Mouse (Mus musculus) kidney, postnatal 0 days (tissue): ENCODE results near the gene Zbtb38. TPM values are rescaled to one million over a fixed set of nuclear protein-coding genes. Genes with fewer than 3 reads are reported as not detected.
A peak's percentile ranks its signal among the peaks of the same experiment; 100 is the strongest.

Source experiments
- ATAC-seq: fragments of 200-750 bp; cut with Nextera tagmentation; replicated peaks from 2 replicates; pipeline ENCODE4 v1.8.0; 2017; ENCODE audit warnings: low read depth, moderate number of reproducible peaks, moderate TSS enrichment, moderate library complexity; ENCODE audit not compliant: low FRiP score
- DNase-seq: peaks from one replicate; pipeline ENCODE4 v3.0.0-alpha.2; 2016; ENCODE audit warnings: low spot score
- H3K27ac ChIP-seq: fragments of 300-500 bp; sonication (generic); 2 replicates; pipeline ENCODE4 v1.5.1; 2014; ENCODE audit warnings: mild to moderate bottlenecking
- H3K27me3 ChIP-seq: fragments of 300-500 bp; sonication (generic); 2 replicates; pipeline ENCODE4 v1.6.1; 2014; ENCODE audit warnings: low read length, mixed read lengths; ENCODE audit not compliant: insufficient read depth
- H3K36me3 ChIP-seq: fragments of 300-500 bp; sonication (generic); 2 replicates; pipeline ENCODE4 v1.6.1; 2014; ENCODE audit warnings: low read length, mixed read lengths; ENCODE audit not compliant: insufficient read depth
- H3K4me1 ChIP-seq: fragments of 300-500 bp; sonication (generic); replicated peaks from 2 replicates; pipeline ENCODE4 v1.6.1; 2014; ENCODE audit warnings: antibody characterized with exemption, low read length, mixed read lengths; ENCODE audit not compliant: insufficient read depth
- H3K4me2 ChIP-seq: fragments of 300-500 bp; sonication (generic); 2 replicates; pipeline ENCODE4 v1.6.1; 2014; ENCODE audit warnings: mild to moderate bottlenecking, low read length, moderate library complexity, mixed read lengths
- H3K4me3 ChIP-seq: fragments of 300-500 bp; sonication (generic); replicated peaks from 2 replicates; pipeline ENCODE4 v1.5.1; 2014; ENCODE audit warnings: low read depth, low read length
- H3K9ac ChIP-seq: fragments of 300-500 bp; sonication (generic); 2 replicates; pipeline ENCODE4 v1.6.1; 2014; ENCODE audit warnings: low read depth, low read length
- H3K9me3 ChIP-seq: fragments of 300-500 bp; sonication (generic); replicated peaks from 2 replicates; pipeline ENCODE4 v1.6.1; 2016; ENCODE audit warnings: low read length, inconsistent platforms, mixed read lengths
- CTCF ChIP-seq: IDR thresholded peaks from 2 replicates; pipeline ENCODE4 v1.5.1; 2016; ENCODE audit warnings: antibody characterized with exemption, low read depth, mild to moderate bottlenecking, moderate library complexity
- WGBS: fragments of 180-500 bp; shearing (Covaris S2); extraction: QIAGEN DNeasy Blood & Tissue Kit; methylation state at CpG from one replicate; pipeline ENCODE4 v1.1.7; 2014; 5-methylcytosine and 5-hydroxymethylcytosine counted together
- polyA plus RNA-seq: library from polyadenylated mRNA; unstranded; fragments of >200 nt; fragmentation: Nextera tagmentation; extraction: Ambion mirVana; gene quantifications from 2 replicates; pipeline ENCODE4 v1.2.1, GENCODE M21; 2015

Gene Zbtb38
- polyA plus RNA-seq, 1 experiment from 2014 or later: 28.3 TPM

GRCm38 (mm10) chr9:96754625-96754969 lies 2.0 kb upstream of the Zbtb38 start:
- DNase-seq: no peak
- no peak for TF ChIP-seq CTCF

GRCm38 (mm10) chr9:96753921-96754624 lies 1.4 kb upstream of the Zbtb38 start:
- no peak for DNase-seq
- 85% methylated on average over 11 of the region's 11 CpGs for WGBS
- H3K27me3 ChIP-seq: no peaks in the 10 kb centered on the region
- ATAC-seq: no peak
- H3K9ac ChIP-seq: no peak overlapping the region
- no peaks in the 10 kb centered on the region for H3K36me3 ChIP-seq
- no peak overlapping the region for H3K4me3 ChIP-seq
- H3K27ac ChIP-seq: no peak overlapping the region
- no peak overlapping the region for H3K4me2 ChIP-seq
- no peak for TF ChIP-seq CTCF
- no peaks in the 10 kb centered on the region for H3K9me3 ChIP-seq
- peaks cover 4% of the 10 kb centered on the region for H3K4me1 ChIP-seq

More at GRCm38 (mm10) chr9:96754625-96754969, 2.0 kb upstream of the Zbtb38 start:
- no peaks in the 10 kb centered on the region for H3K9me3 ChIP-seq
- H3K27me3 ChIP-seq: no peaks in the 10 kb centered on the region
- H3K4me1 ChIP-seq: peaks cover 4% of the 10 kb centered on the region
- no peak overlapping the region for H3K27ac ChIP-seq
- 83% methylated on average over 1 of the region's 1 CpGs for WGBS
- H3K36me3 ChIP-seq: no peaks in the 10 kb centered on the region
- H3K9ac ChIP-seq: no peak overlapping the region
- no peak for ATAC-seq
- H3K4me2 ChIP-seq: no peak overlapping the region
- H3K4me3 ChIP-seq: no peak overlapping the region

- WGBS: 96% methylated on average over 8 of the region's 8 CpGs
- no peak for ATAC-seq
- H3K27ac ChIP-seq: no peak overlapping the region
- H3K4me3 ChIP-seq: no peak overlapping the region
- no peaks in the 10 kb centered on the region for H3K36me3 ChIP-seq
- TF ChIP-seq CTCF: no peak
- no peak overlapping the region for H3K9ac ChIP-seq
- H3K4me1 ChIP-seq: peaks cover 4% of the 10 kb centered on the region
- no peak for DNase-seq
- no peaks in the 10 kb centered on the region for H3K9me3 ChIP-seq
- H3K27me3 ChIP-seq: no peaks in the 10 kb centered on the region
- H3K4me2 ChIP-seq: no peak overlapping the region
Observed at GRCm38 (mm10) chr9:96753392-96753791, 761 bp upstream of the Zbtb38 start.

GRCm38 (mm10) chr9:96751821-96752602 lies 619 bp downstream of the Zbtb38 start:
- Histone ChIP-seq H3K4me1 (peaks cover 4% of the 10 kb centered on the region), H3K36me3 (no peaks in the 10 kb centered on the region), H3K4me2 (no peak overlapping the region), H3K27me3 (no peaks in the 10 kb centered on the region), H3K9ac (no peak overlapping the region), H3K27ac (peak overlapping the region; percentile 55), H3K9me3 (no peaks in the 10 kb centered on the region), H3K4me3 (no peak overlapping the region)
- ATAC-seq (peak; percentile 31; the same call in 1 of the 2 replicates), DNase-seq (no peak)
- TF ChIP-seq CTCF: no peak
- 84% methylated on average over 15 of the region's 15 CpGs for WGBS

GRCm38 (mm10) chr9:96750636-96751035 lies 2.0 kb downstream of the Zbtb38 start:
- H3K27ac ChIP-seq: no peak overlapping the region
- no peak for TF ChIP-seq CTCF
- H3K9ac ChIP-seq: no peak overlapping the region
- H3K4me1 ChIP-seq: peaks cover 4% of the 10 kb centered on the region
- H3K9me3 ChIP-seq: no peaks in the 10 kb centered on the region
- no peak for ATAC-seq
- H3K4me2 ChIP-seq: no peak overlapping the region
- H3K36me3 ChIP-seq: no peaks in the 10 kb centered on the region
- no peaks in the 10 kb centered on the region for H3K27me3 ChIP-seq
- H3K4me3 ChIP-seq: no peak overlapping the region
- WGBS: 97% methylated on average over 11 of the region's 11 CpGs
- DNase-seq: no peak

- Histone ChIP-seq H3K36me3 (no peaks in the 10 kb centered on the region), H3K9me3 (no peaks in the 10 kb centered on the region), H3K4me3 (no peak overlapping the region), H3K27ac (no peak overlapping the region), H3K9ac (no peak overlapping the region), H3K27me3 (no peaks in the 10 kb centered on the region), H3K4me1 (no peaks in the 10 kb centered on the region), H3K4me2 (no peak overlapping the region)
- no peak for TF ChIP-seq CTCF
- WGBS: 94% methylated on average over 9 of the region's 9 CpGs
- DNase-seq (no peak), ATAC-seq (no peak)
Observed at GRCm38 (mm10) chr9:96746527-96746926, 6.1 kb downstream of the Zbtb38 start.
